Comparison of ENCODE assay signal across 8 mouse cellular contexts in the genomic region with DNA sequence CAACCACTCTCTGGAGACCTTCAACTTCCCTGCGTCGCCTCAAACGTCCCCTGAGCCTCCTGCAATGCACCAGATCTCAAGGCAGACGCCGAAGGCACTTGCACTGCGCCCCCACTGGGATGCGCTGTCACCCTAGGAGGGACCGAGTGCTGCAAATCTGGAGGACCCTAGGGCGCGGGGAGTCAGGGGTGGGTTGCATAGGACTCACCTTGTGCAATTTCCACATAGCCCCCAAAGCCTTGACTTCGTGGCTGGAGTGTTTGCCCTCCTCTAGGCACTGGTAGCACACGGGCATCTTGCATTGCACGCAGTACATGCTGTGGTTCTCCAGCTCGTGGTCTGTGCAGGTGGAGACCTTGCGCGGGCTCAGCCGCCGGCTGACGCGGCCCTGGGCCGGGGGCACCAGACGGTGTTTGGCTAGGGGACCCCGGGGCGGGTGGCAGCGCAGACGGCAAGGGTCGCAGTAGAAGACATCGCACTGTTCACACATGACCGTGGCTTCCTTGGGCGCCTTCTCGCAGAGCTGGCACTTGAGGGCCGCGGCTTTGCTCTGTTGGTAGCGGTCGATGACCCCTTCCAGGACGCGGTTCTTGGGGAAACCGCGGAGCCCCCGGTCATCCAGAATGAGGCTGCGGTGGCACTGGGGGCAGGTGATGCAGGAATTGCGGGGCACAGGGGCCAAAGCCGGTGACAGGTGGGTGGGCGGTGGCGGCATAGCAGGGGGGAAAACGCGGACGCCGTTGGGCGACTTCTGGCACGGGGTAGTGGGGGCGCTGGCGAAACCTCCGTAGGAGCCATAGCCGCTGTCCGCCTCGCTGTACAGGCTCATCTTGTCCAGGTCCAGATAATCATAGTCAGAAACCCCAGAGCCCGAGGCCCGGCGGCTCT. TPM values are rescaled to one million over a fixed set of nuclear protein-coding genes. Genes with fewer than 3 reads are reported as not detected.
DNase-seq lines count a peak whose midpoint lies in the region; ATAC-seq lines count a peak whose summit lies in the region.

No protein-coding gene starts in this region.

- peak overlapping the region; percentile 72 for H3K4me3 ChIP-seq in kidney, embryonic 16.5 days (ENCODE audit: low read length)
- peak overlapping the region; percentile 53 for H3K4me3 ChIP-seq in liver, embryonic 13.5 days (replicated peaks)

- H3K9ac ChIP-seq in kidney, embryonic 16.5 days (replicated peaks; ENCODE audit: low read length), result peak overlapping the region; percentile 44
- H3K9ac ChIP-seq in liver, embryonic 13.5 days, result no peak overlapping the region

- no peaks in the 10 kb centered on the region for H3K36me3 ChIP-seq in kidney, embryonic 16.5 days (ENCODE audit: insufficient read depth, low read length)
- no peaks in the 10 kb centered on the region for H3K36me3 ChIP-seq in liver, embryonic 13.5 days

- peak; percentile 28 for ATAC-seq in kidney, embryonic 16.5 days (ENCODE audit: low FRiP score, low TSS enrichment)
- ATAC-seq in liver, embryonic 13.5 days (ENCODE audit: low read depth), result no peak

- H3K27me3 ChIP-seq in kidney, embryonic 16.5 days (ENCODE audit: insufficient read depth, low read length), result peaks cover 26% of the 10 kb centered on the region
- H3K27me3 ChIP-seq in liver, embryonic 13.5 days, result peaks cover 60% of the 10 kb centered on the region

- peak overlapping the region; percentile 97 for H3K4me2 ChIP-seq in kidney, embryonic 16.5 days (replicated peaks; ENCODE audit: low read depth, low read length)
- H3K4me2 ChIP-seq in liver, embryonic 13.5 days, result peak overlapping the region; percentile 70

- WGBS in kidney, embryonic 16.5 days, result 1% methylated on average over 60 of the region's 60 CpGs
- 3% methylated on average over 60 of the region's 60 CpGs for WGBS in liver, embryonic 13.5 days (ENCODE audit: insufficient replicate concordance)

- H3K27ac ChIP-seq in kidney, embryonic 16.5 days (ENCODE audit: low read length), result no peak overlapping the region
- no peak overlapping the region for H3K27ac ChIP-seq in liver, embryonic 13.5 days

- H3K9me3 ChIP-seq in kidney, embryonic 16.5 days (ENCODE audit: low read length), result no peaks in the 10 kb centered on the region
- H3K9me3 ChIP-seq in liver, embryonic 13.5 days (replicated peaks), result no peaks in the 10 kb centered on the region

- peaks cover 20% of the 10 kb centered on the region for H3K4me1 ChIP-seq in kidney, embryonic 16.5 days (ENCODE audit: insufficient read depth, low read length)
- H3K4me1 ChIP-seq in liver, embryonic 13.5 days (replicated peaks), result peaks cover 20% of the 10 kb centered on the region

- DNase-seq in ovary, adult 18-20 months (ENCODE audit: low spot score), result peak; percentile 8
- no peak for DNase-seq in ovary, postnatal 10 days (ENCODE audit: low spot score)
- DNase-seq in cerebellum, adult 9-10 months, result peak; percentile 81
- peak; percentile 74 to 80 for DNase-seq in frontal cortex, postnatal 10 days (ENCODE audit: low spot score in 2 of 2)
- no peak for DNase-seq in liver, embryonic 13.5 days
- DNase-seq in retina, embryonic 14.5 days (ENCODE audit: low spot score), result peak; percentile 82
- no peak for DNase-seq in urinary bladder, postnatal 25 days (ENCODE audit: low spot score)

RNA-seq across cellular contexts. Expression of a gene that starts 1.0 kb away (rescaled TPM):
- 2.2 and 2.6 TPM in 2 replicates for polyA plus RNA-seq in kidney, embryonic 16.5 days (2015; fragmentation: Nextera tagmentation; extraction: Ambion mirVana)
- 0.06 and 0.09 TPM in 2 replicates for polyA plus RNA-seq in liver, embryonic 13.5 days (2015; fragmentation: Nextera tagmentation; extraction: Ambion mirVana)

Comparison
In these comparisons a context has a peak if more than half of its experiments do, and no peak if none do; other contexts are left out.
1. DNase-seq: peak in ovary, adult 18-20 months (single experiment), cerebellum, adult 9-10 months (single experiment), frontal cortex, postnatal 10 days (2 of 2) and retina, embryonic 14.5 days (single experiment); none in ovary, postnatal 10 days (single experiment), liver, embryonic 13.5 days (single experiment) and urinary bladder, postnatal 25 days (single experiment).